Mouse (Mus musculus) layer of hippocampus, adult 18-20 months (tissue): ENCODE measurements around the gene Rnf220. TPM values are rescaled to one million over a fixed set of nuclear protein-coding genes. Genes with fewer than 3 reads are reported as not detected.

Source experiments
- DNase-seq, 2 experiments: peaks; one replicate each; pipeline ENCODE4 v3.0.0; 2022; ENCODE audit warnings: low spot score in 2 of 2
- total RNA-seq, 2 experiments: library from RNA; stranded (reverse); gene quantifications; 2 replicates each; pipeline ENCODE4 v1.2.3; 2021

Rnf220 gene
- total RNA-seq, 2 experiments from 2014 or later: 188 to 194 TPM

DNA sequence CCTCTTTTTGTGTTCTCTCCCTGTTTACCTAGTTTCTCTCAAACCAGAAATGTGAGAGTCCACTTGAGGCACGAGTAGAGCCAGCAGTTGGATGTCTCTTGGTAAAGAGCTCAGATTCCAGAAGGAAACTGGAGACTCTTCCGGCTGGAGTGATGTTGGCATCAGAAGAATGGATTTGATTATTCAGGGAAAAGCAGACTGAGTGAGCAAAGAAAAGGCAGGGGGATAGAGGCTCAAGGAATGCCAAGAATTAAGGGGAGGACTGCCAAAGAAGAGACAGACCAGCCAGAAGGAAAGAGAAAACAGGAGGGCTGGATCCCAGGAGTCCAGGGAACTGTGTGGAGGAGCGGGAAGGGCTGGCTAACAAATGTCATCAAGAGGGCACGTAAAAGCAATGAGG is 261.0 kb downstream of the Rnf220 start:
- no peak for DNase-seq

DNA sequence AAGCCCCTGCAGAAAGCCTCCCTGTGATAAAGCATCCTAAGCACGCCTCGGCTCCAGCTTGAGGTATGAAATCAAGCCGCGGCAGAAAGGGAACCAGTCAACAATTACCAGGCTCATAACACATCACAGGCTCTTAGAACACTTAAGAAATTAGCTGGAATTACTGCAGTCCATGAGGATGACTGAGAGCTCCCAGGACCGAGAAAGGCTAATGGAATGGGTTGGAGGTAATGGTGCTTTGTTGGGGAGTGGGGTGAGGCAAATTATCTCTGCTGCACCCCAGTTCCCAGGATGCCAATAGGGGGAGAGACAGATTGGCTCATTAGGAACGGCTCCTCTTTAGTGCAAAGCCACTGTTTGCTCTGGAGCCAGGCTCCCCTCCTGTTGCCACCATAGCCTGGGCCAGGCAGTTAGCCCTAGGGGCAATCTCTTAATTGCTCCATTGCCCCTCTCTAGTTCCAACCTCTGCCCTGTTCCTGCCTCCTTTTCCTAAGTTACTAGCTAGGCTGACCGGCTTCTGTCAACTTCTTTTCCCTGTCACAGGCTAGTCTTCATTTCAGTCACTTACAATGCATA is 262.6 kb downstream of the Rnf220 start:
- no peak for DNase-seq

DNA sequence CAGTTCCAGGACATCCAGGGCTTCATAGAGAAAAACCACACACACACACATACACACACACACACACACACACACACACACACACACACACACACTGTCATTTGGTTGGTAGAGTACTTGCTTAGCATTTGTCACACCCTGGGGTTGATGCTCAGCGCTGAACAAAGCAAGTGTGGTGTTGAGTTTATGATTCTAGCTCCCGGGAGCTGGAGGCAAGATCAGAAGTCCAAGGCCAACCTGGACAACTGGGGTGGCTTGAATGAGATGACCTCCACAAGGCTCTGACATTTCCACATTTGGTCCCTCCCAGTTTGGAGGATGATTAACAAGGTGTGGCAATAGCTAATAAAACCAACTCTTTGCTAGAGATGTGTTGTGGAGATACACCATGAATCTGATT is 265.6 kb downstream of the Rnf220 start:
- no peak for DNase-seq

DNA sequence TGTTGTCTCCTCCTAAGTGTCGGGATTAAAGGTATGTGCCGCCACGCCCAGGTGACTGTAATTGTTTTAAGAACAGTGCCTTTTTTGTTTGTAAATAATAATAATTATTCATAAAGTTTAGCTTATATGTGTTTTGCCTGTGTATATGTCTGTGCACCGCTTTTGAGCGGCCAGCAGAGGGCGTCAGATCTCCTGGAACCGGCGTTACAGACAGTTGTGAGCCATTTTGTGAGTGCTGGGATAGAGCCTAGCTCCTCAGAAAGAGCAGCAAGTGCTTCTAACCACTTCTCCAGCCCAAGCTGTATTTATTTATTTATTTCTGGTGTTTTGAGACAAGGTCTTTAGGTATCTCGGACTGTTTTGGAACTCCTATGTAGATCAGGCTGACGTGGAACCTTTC is 266.5 kb downstream of the Rnf220 start:
- DNase-seq: no peak

DNA sequence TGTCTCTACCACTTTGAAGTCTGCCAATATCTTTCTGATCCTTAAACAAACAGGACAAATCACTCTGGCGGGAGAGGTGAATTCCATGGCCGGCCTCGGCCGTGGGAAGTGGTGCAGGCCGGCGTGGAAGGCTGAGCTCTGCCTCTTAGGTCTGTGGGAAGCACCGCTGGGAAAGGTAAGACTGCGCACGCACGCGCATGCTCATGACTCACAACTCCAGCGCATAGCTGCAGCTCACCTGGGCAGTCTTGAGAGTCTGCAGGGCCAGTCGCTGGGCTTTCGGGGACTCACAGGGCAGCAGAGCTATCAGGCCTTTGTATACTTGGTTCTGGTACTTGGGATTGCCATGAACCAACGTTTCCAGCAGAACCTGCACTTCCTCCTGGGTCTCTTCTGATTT is 267.3 kb downstream of the Rnf220 start:
- no peak for DNase-seq

DNA sequence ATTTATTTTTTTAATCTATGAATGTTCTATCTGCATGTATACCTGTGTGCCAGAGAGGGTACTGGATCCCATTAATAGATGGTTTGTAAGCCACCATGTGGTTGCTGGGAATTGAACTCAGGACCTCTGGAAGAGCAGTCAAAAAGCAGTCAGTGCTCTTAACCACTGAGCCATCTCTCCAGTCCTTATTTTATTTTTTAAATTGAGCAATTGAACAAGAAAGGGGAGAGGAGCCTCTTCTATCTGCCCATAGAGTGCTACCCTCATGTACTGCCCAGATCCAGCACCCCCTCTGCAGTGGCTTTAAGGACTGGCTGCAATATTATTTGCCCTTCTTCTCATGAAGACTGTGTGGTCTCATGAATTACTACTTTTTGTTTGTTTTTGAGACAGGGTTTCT is 271.6 kb downstream of the Rnf220 start:
- no peak for DNase-seq

DNA sequence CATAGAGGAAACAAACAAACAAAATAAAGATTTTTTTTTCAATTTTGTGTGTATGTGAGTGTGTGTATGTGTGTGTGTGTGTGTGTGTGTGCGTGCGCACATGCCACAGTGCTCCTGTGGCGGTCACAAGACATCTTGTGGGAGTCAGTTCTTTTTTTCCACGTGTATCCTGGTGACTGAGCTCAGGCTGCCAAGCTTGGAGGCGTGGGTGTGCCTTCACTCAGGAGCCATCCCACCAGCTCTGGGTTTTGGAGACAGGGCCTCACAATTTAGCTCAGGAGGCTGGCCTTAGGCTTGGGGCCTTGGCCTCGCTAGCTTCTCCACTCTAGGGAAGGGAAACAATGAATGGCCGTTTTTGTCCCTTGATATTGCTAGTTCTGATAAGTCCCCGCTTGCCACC is 272.7 kb downstream of the Rnf220 start:
- DNase-seq: no peak

DNA sequence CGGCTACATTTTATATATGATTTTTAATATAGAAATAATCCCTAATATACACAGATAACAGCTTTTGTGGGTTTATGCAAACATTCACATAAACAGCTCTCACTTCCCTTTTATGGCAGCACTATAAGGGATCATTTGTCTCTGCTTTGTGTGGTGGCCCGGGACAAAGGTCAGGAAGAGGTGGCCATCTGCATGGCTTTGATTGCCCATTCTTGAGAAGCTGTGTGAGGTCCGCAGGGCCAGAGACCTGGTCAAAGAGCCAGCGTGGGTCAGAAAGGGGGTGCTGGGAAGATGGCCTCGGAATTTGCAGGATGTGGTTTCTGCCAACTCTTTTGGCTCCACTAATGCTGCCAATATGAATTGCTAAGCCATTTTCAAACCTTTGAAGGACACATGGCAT is 273.9 kb downstream of the Rnf220 start:
- DNase-seq: no peak

DNA sequence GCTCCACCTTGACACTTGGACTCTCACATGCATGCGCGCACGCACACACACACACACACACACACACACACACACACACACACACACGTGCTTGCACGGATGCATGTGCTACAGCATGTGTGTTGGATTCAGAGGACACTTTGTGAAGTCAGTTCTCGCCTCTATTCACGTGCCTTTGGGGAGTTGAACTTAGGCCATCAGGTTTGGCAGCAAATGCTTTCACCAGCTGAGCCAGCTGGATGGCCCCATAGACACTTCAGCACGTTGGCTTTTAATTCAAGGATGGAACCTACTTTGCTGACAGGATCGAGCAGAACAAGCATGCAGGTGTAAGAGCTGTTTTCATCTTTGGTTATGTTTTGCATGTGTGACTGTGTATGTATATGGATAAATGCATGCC is 275.0 kb downstream of the Rnf220 start:
- no peak for DNase-seq

Other genes with a start within 250 kb of the Rnf220 start
- gene Tmem53, start 245.1 kb downstream of the Rnf220 start, total RNA-seq: 1 to 10 TPM; 5.1 to 6.0 TPM
- under 1 TPM; 0.57 to 0.86 TPM for gene Armh1, start 244.9 kb downstream of the Rnf220 start, total RNA-seq
- 100 to 1,000 TPM; 200 to 214 TPM for gene Eri3, start 53.3 kb upstream of the Rnf220 start, total RNA-seq
- 10 to 100 TPM; 37.5 to 38.2 TPM for gene Dmap1, start 185.2 kb upstream of the Rnf220 start, total RNA-seq
- not detected for gene Gm12845, start 227.4 kb upstream of the Rnf220 start, total RNA-seq